Mouse (Mus musculus) spleen, embryonic (tissue): Measurements from ENCODE around the gene Cd9.

Experiments
- CTCF ChIA-PET: fragments of 350-600 bp; sonication (Branson Sonifier 250); formaldehyde crosslinking; loops from one replicate; lab custom pipeline; 2022; lab: Charles Lee

The Cd9 gene

DNA sequence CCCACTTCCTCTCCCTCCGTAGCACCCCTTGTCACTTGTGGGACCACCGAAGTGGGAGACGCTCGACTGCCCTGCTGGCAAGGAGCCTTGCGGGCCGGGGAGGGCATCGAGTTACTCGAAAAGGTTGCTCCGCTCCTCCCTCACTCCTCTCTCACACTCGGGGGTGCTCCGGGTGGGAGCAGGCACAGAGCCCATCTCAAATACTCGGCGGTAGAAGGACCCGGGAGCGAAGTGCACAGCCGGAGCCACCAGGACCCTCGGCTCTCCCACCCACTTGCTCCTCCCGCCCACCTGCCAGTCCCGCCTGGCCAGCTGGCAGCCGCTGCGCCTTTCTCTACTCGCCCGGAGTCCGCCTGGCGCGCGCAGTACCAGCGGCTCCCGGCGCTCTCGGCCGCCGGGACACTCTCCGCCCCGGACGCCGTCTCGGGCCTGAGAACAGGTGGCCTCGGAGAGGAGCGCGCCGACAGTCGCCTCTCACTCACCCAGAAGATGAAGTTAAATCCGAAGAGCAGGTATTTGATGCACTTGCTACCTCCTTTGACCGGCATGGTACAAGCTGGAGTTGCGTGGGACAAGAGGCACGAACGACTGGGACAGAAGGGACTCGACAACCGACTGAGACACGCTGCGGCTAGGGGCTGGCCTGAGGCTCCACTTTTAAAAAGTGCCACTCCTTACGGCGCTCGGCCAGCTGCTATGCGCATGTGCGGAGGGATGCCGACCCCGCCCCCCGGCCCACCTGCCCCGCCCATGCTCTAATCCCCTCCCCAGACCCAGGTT is at the start of gene Cd9:
Gene Cd9 (minus strand): TSS at position 700 of the 780 bp plus-strand sequence.
- CTCF ChIA-PET, result interaction anchor here (0.6 to 1.7 kb wide), 3 partner anchors 16 to 364 kb away, joined by 3 to 4 read pairs (median 4); no protein-coding TSS in a partner anchor

DNA sequence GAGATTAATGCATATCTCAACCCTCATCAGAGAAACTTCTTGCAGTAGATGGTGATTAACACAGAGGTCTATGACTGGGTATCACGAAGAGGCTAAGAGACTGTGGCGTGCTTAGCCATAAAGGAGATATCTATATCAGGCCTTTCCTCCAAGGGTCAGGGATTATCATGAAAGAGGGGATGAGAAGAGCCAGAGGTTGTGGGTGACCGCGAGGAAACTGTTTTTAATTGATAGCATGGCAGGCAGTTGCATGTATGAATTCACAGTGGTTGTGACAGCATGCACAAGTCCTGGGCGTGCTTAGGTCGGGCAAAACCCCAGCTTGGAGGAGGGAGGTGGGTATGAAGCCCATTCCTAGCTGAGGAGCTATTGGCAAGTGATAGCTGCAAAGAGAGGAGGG is 46.7 kb upstream of the Cd9 start:
- CTCF ChIA-PET, result no interaction called here

DNA sequence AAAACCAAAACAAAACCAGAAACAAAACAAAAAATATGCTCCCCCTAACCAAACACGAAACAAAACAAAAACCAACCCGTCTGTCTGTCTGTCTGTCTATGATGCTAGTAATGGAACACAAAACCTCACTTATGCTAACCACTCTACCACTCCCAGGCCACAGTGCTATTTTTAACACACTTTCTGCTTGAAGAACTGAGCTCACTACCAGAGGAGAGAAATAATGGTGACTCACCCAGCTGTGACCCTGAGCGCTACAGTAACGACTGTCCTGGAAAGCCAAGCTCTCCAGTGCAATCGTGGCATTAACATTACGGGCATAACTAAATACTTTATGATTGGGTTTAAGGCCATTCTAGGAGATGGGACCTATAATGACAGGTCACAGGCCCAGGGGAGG is 46.2 kb upstream of the Cd9 start:
- CTCF ChIA-PET, result no interaction called here

DNA sequence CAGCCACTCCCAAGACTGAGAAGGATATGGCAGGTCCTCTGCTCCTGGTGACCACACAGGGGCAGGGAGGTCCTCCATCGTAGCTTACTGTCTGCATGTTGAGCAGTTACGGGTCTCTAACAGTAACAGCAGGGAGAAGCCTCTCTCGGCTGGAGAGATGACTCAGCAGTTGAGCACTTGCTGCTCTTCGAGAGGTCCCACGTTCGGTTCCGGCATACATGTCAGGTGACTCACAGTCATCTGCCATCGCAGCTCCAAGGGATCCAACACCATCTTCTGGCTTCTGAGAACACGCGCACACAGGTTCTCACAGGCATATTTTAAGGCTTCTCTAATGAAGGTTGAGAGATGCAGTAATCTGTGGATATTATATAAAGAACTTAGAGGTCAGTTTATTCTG is 45.6 kb upstream of the Cd9 start:
- CTCF ChIA-PET, result no interaction called here

- CTCF ChIA-PET, result no interaction called here
Observed at GRCm38 (mm10) chr6:125539423-125539822, 44.8 kb upstream of the Cd9 start.

DNA sequence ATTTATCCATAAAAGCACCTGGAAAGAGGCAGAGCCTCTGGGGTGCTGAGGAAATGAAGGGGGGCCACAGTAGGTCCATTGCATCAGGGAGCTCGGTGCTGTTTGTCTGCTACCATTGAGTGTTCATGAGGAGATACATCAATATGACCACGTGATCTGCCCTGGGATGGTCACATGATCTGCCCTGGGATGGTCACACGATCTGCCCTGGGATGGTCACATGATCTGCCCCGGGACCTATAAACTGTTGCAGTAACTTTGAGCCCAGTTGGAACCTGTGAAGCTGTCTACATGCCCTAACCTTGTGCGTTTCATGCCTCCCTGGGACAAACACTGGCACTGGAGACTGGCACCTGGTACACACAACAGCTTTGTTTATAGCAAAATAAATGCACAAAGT is 43.9 kb upstream of the Cd9 start:
- CTCF ChIA-PET, result no interaction called here

DNA sequence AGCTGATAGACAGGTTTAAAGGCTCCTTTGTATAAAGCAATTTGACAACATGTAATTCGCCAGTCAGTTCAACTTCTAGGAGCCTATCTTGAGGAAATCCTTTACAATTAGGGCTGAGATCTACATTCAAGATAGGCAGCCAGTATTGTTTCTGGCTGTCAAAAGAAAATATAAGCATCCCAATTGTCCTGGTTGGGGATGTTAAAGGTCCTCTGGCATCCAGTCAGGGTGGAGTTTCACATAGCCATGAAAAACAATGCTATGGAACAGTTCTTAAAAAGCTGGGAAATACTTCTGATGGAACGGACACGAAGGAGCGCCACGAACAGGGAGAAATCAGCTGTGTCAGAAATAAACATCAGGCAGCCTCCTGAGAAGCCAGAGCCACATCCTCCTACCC is 40.4 kb upstream of the Cd9 start:
- CTCF ChIA-PET, result no interaction called here

DNA sequence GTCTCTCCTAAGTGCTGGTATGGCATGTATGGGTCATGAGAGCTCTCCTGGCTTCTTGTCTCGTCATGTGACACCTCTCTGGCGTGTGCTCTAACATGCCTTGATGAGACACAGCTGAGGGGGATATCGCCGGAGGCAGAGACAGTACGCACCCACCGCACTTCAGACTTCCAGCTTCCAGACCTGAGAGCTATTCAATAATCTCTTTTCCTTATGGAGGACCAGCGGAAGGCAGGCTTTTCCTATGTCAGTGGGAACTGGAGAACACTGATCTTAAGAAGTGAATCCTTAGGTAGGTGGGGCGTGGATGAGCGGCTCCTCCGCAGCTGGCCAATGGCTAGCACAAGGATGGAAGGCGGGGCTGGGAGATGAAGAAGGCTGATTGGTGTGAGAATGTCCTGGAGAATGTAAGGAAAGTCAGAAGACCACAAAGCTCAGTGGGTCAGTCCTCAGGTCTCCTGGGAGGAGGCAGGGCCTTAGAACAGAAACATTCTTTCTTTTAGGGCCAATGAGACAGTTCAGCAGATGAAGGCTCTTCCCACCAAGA is 38.6 kb upstream of the Cd9 start:
- CTCF ChIA-PET, result no interaction called here

DNA sequence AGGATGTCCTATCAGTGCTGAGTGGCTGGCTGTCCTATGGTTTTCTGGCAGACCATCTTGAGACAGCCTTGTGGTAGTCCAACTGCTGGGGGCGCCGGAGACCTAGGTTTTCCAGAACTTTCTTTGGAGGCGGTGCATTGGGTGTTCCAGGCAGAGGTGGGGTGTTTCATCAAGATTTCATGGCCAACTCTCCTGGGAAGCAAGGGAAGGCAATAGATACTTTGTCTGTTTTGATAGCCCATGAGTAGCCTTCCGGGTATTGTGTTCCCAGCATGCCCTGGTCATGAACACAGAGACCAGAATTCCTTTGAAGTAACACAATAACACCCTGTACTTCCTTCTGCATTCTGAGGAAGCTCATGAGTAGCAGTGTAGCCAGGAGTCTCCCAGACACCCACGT is 34.9 kb upstream of the Cd9 start:
- CTCF ChIA-PET, result interaction anchor here (0.6 kb wide), 1 partner anchor 21 kb away, joined by 3 read pairs; no protein-coding TSS in a partner anchor

DNA sequence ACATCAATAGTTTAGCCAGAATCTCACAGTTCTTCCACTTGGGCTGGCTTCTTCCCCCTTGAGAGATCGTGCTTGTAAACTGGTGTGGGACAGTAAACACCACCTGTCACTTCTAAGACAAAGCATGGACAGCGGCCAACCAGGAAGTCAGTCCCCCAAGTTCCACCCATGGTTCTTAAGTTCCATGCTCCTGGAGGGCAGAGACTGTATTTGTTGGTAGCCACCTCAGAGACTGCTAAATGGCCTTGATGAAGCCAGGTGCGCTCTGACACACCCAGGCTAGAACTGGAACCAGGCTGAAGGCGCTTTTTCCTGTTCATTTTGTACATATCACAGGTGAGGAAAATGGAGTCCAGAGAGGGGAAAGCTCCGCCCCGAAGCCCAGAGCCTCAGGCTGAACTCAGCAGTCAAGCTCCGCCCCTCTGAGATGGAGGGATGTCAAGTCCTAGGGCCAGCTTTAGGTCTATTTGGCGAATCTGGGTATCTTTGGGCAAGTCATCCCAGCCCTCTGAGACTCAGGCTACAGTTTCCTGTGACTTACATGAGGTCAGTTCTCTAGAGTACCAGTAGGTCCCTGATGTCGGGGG is 34.1 kb upstream of the Cd9 start:
- CTCF ChIA-PET, result no interaction called here

- CTCF ChIA-PET, result no interaction called here
Observed at GRCm38 (mm10) chr6:125526066-125526465, 31.5 kb upstream of the Cd9 start.

GRCm38 (mm10) chr6:125524027-125524426 is 29.4 kb upstream of the Cd9 start:
- CTCF ChIA-PET, result interaction anchor here (0.6 kb wide), 1 partner anchor 295 kb away, joined by 6 read pairs; no protein-coding TSS in a partner anchor

DNA sequence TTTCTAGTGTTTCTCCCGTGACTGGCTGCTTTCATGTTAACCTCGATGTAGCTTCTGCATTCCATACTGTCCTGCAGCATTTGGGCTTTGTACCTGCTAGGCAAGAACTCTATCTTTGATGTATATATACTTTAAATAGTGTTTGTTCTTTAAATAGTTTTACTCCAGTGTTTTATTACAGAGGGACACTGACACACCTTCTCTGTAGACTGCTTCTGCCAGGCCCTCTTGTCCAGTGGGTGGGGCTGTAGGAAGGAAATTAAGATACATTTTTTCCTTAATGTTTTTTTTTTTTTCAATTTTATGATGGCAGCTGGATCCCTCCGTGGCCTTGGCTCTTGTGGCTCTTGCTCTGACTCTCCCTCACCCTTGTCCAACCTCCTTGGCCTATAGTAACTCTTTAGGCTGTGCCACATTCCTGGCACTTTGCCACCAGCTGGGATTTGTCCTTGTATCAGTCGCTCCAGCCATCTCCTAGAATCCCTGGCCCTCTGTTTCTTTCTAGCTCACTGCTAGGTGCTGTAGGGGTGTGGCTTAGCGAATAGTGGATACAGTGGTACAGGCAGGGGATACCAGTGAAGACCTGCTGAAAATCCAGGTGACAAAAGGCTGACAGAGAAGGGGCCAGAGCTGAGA is 27.1 kb upstream of the Cd9 start:
- CTCF ChIA-PET, result no interaction called here

GRCm38 (mm10) chr6:125515503-125516315 is 21.1 kb upstream of the Cd9 start:
- CTCF ChIA-PET, result no interaction called here

GRCm38 (mm10) chr6:125512950-125513596 is 18.5 kb upstream of the Cd9 start:
- CTCF ChIA-PET, result interaction anchor here (0.5 kb wide), 1 partner anchor 149 kb away, joined by 10 read pairs; no protein-coding TSS in a partner anchor

DNA sequence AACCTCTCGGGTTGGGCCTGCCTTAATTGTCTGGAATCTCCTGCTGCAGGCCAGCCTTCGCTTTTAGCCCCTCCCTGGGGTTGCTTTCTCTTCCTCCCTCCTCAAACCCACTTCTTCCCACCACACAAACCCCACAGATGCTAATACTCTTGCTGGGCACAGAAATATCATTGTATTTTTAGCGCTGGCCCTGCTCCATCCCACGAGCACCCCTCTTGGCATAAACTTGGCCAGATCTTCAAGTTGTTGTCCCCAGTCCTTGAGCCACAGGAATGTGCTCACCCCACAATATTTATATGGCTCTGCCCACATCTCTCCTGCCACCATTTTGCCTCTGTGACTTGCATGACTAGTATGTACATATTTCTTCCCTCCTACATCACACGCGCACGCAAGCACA is 16.6 kb upstream of the Cd9 start:
- CTCF ChIA-PET, result interaction anchor here (0.5 to 0.6 kb wide), 2 partner anchors 61 to 97 kb away, joined by 3 to 4 read pairs; no protein-coding TSS in a partner anchor

DNA sequence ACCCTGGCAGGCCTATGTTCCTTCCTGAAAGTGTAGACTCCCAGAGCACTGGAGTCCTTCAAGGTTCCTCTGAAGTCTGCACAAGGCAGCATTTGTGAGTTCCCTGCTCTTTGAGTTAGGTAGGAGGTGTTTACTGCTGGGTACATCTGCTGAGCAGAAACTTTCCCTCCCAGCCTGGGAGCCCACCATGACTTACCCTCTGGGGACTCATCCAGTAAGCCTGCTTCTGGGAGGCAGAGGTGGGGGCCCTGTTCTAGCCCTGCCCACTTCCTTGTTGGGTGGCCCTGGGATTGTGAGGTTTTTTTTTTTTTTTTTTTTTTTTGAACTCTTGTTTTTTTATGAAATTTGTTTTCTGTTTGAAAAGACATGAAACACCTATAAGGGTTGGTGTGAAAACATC is 16.1 kb upstream of the Cd9 start:
- CTCF ChIA-PET, result interaction anchor here (0.6 kb wide), 2 partner anchors 62 kb away, joined by 3 to 4 read pairs; no protein-coding TSS in a partner anchor

- CTCF ChIA-PET, result no interaction called here
Observed at GRCm38 (mm10) chr6:125509783-125510182, 15.2 kb upstream of the Cd9 start.

DNA sequence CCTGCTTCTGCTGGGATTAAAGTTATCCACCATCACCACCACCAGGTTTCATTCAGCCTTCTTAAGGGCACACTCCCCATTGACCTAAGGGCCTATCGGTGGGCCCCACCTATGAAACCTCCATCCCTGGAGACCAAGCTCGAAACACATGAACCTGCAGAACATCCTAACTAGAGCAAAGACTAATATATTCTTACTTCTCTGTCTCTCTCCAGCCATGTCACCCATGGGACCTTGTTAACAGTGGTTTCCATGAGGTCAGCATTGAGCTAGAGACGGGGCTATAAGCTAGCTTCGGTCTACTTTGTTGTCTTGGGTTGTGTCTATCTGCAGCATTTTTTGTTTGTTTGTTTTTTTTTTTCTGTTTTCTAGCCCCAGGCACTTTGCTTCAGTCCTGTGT is 11.8 kb upstream of the Cd9 start:
- CTCF ChIA-PET, result no interaction called here

GRCm38 (mm10) chr6:125504622-125505355 is 10.2 kb upstream of the Cd9 start:
- CTCF ChIA-PET, result no interaction called here
